Mouse (Mus musculus) heart, embryonic 12.5 days (tissue): ENCODE measurements around the gene Herpud1. TPM values are rescaled to one million over a fixed set of nuclear protein-coding genes. Genes with fewer than 3 reads are reported as not detected.

Experiments used
- ATAC-seq: fragments of 200-750 bp; cut with Nextera tagmentation; 2 replicates; pipeline ENCODE4 v1.8.0; 2017; ENCODE audit warnings: moderate TSS enrichment, moderate library complexity; ENCODE audit not compliant: insufficient number of reproducible peaks, low FRiP score
- H3K27ac ChIP-seq: fragments of 300-500 bp; sonication (generic); 2 replicates; pipeline ENCODE4 v1.5.1; 2016; ENCODE audit warnings: mild to moderate bottlenecking, moderate library complexity; ENCODE audit not compliant: poor library complexity, severe bottlenecking
- H3K27me3 ChIP-seq: fragments of 300-500 bp; sonication (generic); replicated peaks from 2 replicates; pipeline ENCODE4 v1.6.1; 2016; ENCODE audit warnings: mild to moderate bottlenecking, moderate library complexity
- H3K36me3 ChIP-seq: fragments of 300-500 bp; sonication (generic); 2 replicates; pipeline ENCODE4 v1.6.1; 2016; ENCODE audit warnings: mild to moderate bottlenecking, moderate library complexity
- H3K4me1 ChIP-seq: fragments of 300-500 bp; sonication (generic); replicated peaks from 2 replicates; pipeline ENCODE4 v1.6.1; 2016; ENCODE audit warnings: mild to moderate bottlenecking
- H3K4me2 ChIP-seq: fragments of 300-500 bp; sonication (generic); 2 replicates; pipeline ENCODE4 v1.6.1; 2016; ENCODE audit warnings: mild to moderate bottlenecking, moderate library complexity
- H3K4me3 ChIP-seq: fragments of 300-500 bp; sonication (generic); 2 replicates; pipeline ENCODE4 v1.5.1; 2016; ENCODE audit warnings: mild to moderate bottlenecking
- H3K9ac ChIP-seq: fragments of 300-500 bp; sonication (generic); 2 replicates; pipeline ENCODE4 v1.6.1; 2016; ENCODE audit warnings: mild to moderate bottlenecking, moderate library complexity
- H3K9me3 ChIP-seq: fragments of 300-500 bp; sonication (generic); replicated peaks from 2 replicates; pipeline ENCODE4 v1.6.1; 2016; ENCODE audit warnings: mild to moderate bottlenecking, moderate library complexity
- WGBS: fragments of 180-500 bp; shearing (Covaris S2); methylation state at CpG from one replicate; pipeline ENCODE4 v1.1.7; 2016; 5-methylcytosine and 5-hydroxymethylcytosine counted together
- polyA plus RNA-seq: library from polyadenylated mRNA; unstranded; fragments of >200 nt; fragmentation: Nextera tagmentation; extraction: Ambion mirVana; gene quantifications from 2 replicates; pipeline ENCODE4 v1.2.1, GENCODE M21; 2016

The Herpud1 gene
- polyA plus RNA-seq, 1 experiment from 2014 or later = 73.1 TPM

DNA sequence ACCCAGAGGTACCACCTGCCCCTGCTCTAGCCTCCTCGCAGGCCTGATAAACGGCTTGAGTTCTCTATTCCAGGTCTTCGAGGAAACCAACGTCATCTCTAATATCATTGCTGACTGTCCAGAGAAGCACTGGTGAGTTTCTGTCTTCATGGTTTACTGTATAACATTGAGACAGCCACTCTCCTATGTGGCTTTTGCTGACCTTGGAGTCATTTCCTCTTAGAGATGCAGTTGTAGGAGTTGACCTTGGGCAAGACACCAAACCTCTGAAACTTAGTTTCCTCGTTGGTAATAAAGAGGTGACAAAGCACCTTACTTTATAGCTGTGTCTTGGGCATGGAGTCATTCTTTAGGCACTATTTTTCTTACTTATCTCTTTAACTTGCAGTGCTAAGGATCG is 26.3 kb downstream of the Herpud1 start:
- Histone ChIP-seq H3K27ac (no peak overlapping the region), H3K4me2 (no peak overlapping the region), H3K4me3 (no peak overlapping the region), H3K9me3 (no peaks in the 10 kb centered on the region), H3K36me3 (no peaks in the 10 kb centered on the region), H3K9ac (no peak overlapping the region), H3K27me3 (no peaks in the 10 kb centered on the region), H3K4me1 (peaks cover 14% of the 10 kb centered on the region)
- no peak for ATAC-seq
- 82% methylated on average over 6 of the region's 6 CpGs for WGBS

DNA sequence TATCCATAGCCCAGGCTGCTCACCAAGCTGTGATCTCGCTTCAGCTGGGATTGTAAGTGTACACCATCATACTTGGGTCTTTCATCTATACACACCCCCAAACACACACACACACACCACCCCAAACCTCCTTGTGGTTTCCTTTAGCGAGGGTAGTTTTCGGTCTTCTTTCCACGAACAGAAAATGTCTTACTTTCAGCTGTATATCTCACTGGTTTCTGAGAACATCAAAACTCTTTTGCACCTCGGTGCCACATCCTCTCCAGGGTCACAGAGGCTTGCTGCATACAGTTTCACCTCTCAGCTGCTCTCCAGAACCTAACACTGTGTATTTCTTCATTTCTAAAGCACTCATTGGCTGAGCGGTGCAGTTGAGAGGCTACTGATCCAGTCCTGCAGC is 27.3 kb downstream of the Herpud1 start:
- Histone ChIP-seq H3K4me1 (peaks cover 9% of the 10 kb centered on the region), H3K27me3 (no peaks in the 10 kb centered on the region), H3K9me3 (no peaks in the 10 kb centered on the region), H3K27ac (no peak overlapping the region), H3K4me3 (no peak overlapping the region), H3K4me2 (no peak overlapping the region), H3K9ac (no peak overlapping the region), H3K36me3 (no peaks in the 10 kb centered on the region)
- WGBS = 82% methylated on average over 6 of the region's 6 CpGs
- ATAC-seq = no peak

DNA sequence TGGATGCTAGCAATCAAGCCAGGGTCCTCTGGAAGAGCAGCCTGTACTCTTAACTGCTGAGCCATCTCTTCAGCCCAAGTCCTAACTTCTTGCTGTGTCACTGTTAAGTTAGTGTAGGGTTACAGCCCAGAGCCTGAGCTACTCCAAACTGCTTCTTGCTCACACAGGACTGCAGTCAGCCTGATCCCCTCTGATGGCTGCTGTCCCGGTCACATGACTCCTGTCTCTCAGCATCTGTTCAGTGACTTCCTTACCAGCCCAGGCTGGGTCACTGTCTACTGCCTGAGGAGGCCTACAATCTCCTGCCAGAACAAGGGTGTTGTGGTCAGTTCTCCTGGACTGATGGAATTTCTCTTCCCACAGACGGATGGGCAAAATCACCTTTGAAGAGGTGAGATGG is 29.0 kb downstream of the Herpud1 start:
- H3K4me1 ChIP-seq = no peaks in the 10 kb centered on the region
- no peak overlapping the region for H3K4me2 ChIP-seq
- WGBS = 63% methylated on average over 2 of the region's 2 CpGs
- ATAC-seq = no peak
- H3K9me3 ChIP-seq = no peaks in the 10 kb centered on the region
- no peaks in the 10 kb centered on the region for H3K27me3 ChIP-seq
- H3K9ac ChIP-seq = no peak overlapping the region
- H3K27ac ChIP-seq = no peak overlapping the region
- no peak overlapping the region for H3K4me3 ChIP-seq
- no peaks in the 10 kb centered on the region for H3K36me3 ChIP-seq

DNA sequence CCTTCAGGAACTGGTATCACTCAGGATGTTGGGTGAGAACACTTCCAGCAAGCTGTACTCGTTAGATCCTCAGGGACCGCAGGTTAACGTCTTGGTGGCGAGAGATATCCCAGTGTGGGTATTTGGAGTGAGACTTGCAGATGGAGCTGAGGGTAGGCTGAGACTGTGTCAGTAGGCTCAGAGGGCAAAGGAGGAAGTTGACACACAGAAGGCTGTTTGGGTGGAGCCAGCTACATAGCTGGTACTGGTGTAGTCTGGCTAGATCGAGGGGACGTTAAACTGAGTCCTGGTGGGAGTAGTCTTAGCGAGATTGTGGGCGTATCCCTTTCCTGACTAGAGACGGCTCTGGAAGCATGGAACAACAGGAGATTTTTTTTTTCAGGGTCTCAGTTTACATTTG is 31.8 kb downstream of the Herpud1 start:
- Histone ChIP-seq H3K9ac (no peak overlapping the region), H3K4me2 (no peak overlapping the region), H3K27me3 (no peaks in the 10 kb centered on the region), H3K36me3 (no peaks in the 10 kb centered on the region), H3K27ac (no peak overlapping the region), H3K9me3 (no peaks in the 10 kb centered on the region), H3K4me1 (no peaks in the 10 kb centered on the region), H3K4me3 (no peak overlapping the region)
- ATAC-seq = no peak
- 66% methylated on average over 9 of the region's 9 CpGs for WGBS

DNA sequence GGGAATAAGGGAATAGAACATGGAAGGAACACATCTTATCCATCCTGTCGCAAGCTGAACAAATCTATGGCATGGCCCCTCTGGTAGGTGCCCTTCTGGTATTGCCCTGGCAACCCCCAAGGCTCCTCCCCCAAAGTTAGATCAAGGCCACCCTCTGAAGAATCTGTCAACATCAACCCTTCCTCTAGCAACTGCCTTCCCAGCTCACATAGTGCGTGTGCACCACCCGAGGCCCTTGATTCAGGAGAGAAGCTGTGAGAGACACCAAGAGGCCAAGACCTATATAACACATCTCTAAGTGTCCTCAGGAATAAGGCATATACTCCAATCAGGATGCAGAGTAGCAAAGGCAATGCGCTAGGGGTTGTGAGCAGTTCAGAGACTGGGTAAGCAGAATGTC is 36.0 kb downstream of the Herpud1 start:
- H3K27ac ChIP-seq = no peak overlapping the region
- H3K36me3 ChIP-seq = no peaks in the 10 kb centered on the region
- no peak overlapping the region for H3K4me2 ChIP-seq
- 85% methylated on average over 4 of the region's 4 CpGs for WGBS
- H3K9me3 ChIP-seq = no peaks in the 10 kb centered on the region
- no peak overlapping the region for H3K4me3 ChIP-seq
- no peak overlapping the region for H3K9ac ChIP-seq
- ATAC-seq = no peak
- H3K27me3 ChIP-seq = no peaks in the 10 kb centered on the region
- no peaks in the 10 kb centered on the region for H3K4me1 ChIP-seq

DNA sequence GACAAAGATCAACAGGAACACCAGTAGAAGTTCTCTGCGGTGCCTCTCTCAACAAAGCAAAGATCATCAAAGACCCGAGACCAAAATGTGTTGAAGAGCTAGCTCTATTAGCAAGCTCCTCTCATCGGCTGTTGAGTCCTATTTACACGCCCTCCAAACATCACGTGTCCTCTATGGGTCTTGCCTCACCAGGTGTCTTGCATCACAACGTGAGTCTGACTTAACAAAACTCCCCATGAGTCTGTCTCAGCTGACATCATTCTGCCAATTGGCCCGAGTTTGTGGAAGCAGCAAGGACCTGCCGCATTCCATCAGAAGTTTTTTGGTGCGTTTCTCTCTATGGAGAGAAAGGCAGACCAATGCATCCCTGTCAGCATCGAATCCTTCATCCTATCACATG is 41.7 kb downstream of the Herpud1 start:
- no peak overlapping the region for H3K27ac ChIP-seq
- peaks cover 14% of the 10 kb centered on the region for H3K27me3 ChIP-seq
- H3K36me3 ChIP-seq = no peaks in the 10 kb centered on the region
- ATAC-seq = no peak
- no peaks in the 10 kb centered on the region for H3K9me3 ChIP-seq
- H3K9ac ChIP-seq = no peak overlapping the region
- H3K4me1 ChIP-seq = no peaks in the 10 kb centered on the region
- H3K4me3 ChIP-seq = no peak overlapping the region
- no peak overlapping the region for H3K4me2 ChIP-seq
- 53% methylated on average over 10 of the region's 10 CpGs for WGBS

DNA sequence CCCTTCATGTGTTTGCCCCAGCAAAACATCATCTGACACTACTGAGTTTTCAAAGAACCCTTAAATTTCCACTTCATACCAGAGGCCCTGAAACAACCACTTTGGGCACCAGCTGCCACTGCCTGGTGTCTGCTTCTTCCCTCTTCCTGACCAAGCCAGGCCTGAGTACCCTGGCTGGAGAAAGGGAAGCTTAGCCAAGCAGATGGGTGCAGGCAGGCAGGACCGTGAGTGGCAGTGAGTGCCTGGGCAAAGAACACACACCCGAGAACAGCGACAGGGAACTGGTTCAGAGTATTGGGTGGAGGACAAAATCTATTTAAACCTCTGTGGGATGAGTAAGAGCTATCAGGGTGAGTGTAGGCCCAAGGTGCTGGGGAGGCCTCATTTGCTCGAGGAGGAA is 42.2 kb downstream of the Herpud1 start:
- H3K27me3 ChIP-seq = peaks cover 19% of the 10 kb centered on the region
- WGBS = 62% methylated on average over 4 of the region's 4 CpGs
- no peak for ATAC-seq

DNA sequence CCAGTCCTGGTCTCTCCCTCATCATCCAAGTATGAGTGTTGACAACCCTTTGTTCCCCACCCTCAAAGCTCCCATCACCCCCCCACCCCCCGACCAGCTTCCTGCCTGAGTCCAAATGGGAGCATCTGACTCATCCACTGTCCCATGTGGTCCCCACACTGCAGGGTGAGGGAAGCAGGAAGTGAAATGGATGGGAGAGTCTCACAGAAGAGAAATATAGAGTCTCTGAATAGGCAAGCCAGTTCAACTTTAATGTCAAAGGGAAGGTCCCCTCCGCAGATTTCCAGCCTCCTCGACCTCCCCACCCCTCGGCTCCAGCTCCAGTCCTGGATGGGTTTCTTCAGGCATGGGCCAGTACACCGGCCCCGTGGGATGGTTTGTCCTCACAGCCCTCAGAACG is 43.1 kb downstream of the Herpud1 start:
- Histone ChIP-seq H3K27me3 (peaks cover 25% of the 10 kb centered on the region), H3K4me2 (no peak overlapping the region), H3K4me3 (no peak overlapping the region), H3K4me1 (peaks cover 5% of the 10 kb centered on the region), H3K9ac (no peak overlapping the region), H3K9me3 (no peaks in the 10 kb centered on the region), H3K36me3 (no peaks in the 10 kb centered on the region), H3K27ac (no peak overlapping the region)
- no peak for ATAC-seq
- WGBS = 72% methylated on average over 7 of the region's 7 CpGs

More for the DNA sequence above, 42.2 kb downstream of the Herpud1 start:
- H3K4me3 ChIP-seq = no peak overlapping the region
- H3K4me2 ChIP-seq = no peak overlapping the region
- no peaks in the 10 kb centered on the region for H3K9me3 ChIP-seq
- no peaks in the 10 kb centered on the region; the same call in 1 of the 2 replicates for H3K4me1 ChIP-seq
- H3K36me3 ChIP-seq = no peaks in the 10 kb centered on the region
- no peak overlapping the region for H3K27ac ChIP-seq
- H3K9ac ChIP-seq = no peak overlapping the region

DNA sequence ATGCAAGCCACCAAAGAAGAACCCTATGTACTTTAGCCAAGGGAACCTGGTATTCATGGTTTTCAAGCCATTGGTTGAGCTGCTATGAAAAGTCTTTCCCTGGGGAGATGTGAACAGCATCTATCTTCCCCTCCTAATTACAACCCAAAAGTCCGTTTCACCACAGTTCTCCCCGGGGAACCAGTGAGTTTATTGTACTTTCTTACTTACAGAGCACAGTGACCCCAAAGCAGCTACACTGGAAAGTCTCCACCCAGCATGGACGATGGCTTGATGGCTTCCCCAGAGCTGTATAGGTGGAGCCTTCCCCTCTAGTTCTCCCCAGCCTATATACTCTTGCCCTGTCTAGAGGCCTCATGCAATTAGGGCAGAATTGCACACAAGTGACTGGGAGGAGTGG is 46.0 kb downstream of the Herpud1 start:
- ATAC-seq = no peak
- Histone ChIP-seq H3K36me3 (no peaks in the 10 kb centered on the region), H3K9ac (no peak overlapping the region), H3K9me3 (no peaks in the 10 kb centered on the region), H3K27ac (no peak overlapping the region), H3K27me3 (peaks cover 38% of the 10 kb centered on the region), H3K4me3 (no peak overlapping the region), H3K4me1 (peaks cover 5% of the 10 kb centered on the region), H3K4me2 (no peak overlapping the region)
- 65% methylated on average over 3 of the region's 3 CpGs for whole genome bisulfite sequencing

DNA sequence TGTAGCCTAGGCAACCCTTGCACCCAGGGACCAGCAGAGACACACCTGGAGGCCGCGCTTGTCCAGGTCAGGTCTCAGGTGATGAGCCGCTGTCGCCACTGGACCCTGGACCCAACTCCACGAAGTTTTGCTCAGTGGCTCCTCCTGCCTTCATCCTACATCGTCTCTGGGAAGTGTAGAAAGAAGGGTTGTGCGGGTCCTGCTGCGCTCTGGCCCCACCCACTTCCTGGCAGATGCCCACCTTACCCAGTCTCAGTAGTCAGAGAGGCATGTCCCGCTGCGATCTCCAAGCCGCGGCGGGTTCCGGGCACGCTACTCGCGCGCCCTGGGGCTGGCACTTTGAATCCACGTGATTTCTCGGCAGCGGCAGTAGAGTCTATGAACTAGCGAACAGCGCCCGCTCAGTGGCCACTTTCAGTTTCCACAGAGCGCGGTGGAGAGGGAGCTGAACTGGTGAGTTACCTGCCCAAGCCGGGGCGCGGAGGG is 47.8 kb downstream of the Herpud1 start, which contains the start of gene Nlrc5:
TSS of gene Nlrc5 (plus strand) at position 376 of the 486 bp plus-strand sequence.
- Histone ChIP-seq H3K27me3 (peaks cover 38% of the 10 kb centered on the region), H3K4me1 (peaks cover 5% of the 10 kb centered on the region), H3K36me3 (no peaks in the 10 kb centered on the region), H3K4me3 (peak within 1 kb of the TSS; percentile 56), H3K9me3 (no peaks in the 10 kb centered on the region), H3K9ac (peak within 1 kb of the TSS; percentile 68), H3K27ac (no peak within 1 kb of the TSS), H3K4me2 (peak within 1 kb of the TSS; percentile 95)
- ATAC-seq = no peak; the same call in 1 of the 2 replicates
- 2% methylated on average over 29 of the region's 29 CpGs for WGBS

DNA sequence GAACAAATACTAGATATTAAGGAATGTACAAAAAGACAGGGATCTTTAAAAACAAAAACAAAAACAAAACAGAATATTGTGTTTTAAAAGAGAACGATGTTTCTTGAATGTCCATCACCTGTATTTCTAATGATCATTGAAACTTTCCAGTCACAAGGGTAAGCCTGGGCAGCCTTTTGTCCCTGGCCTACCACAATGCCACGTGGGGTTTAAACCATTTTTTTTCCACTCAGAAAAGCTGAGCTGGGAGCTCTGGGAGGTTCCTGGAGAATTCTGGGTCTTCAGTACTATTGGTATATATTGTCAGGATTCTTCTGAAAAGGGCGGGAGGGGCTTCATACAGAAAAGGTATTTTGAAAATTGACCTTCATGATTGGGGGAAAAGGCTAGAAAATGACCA is 48.7 kb downstream of the Herpud1 start:
- Histone ChIP-seq H3K4me2 (no peak overlapping the region), H3K27ac (no peak overlapping the region), H3K36me3 (no peaks in the 10 kb centered on the region), H3K4me3 (no peak overlapping the region), H3K4me1 (peaks cover 5% of the 10 kb centered on the region), H3K9ac (no peak overlapping the region), H3K27me3 (peaks cover 38% of the 10 kb centered on the region), H3K9me3 (no peaks in the 10 kb centered on the region)
- 82% methylated on average over 3 of the region's 3 CpGs for WGBS
- ATAC-seq = no peak

DNA sequence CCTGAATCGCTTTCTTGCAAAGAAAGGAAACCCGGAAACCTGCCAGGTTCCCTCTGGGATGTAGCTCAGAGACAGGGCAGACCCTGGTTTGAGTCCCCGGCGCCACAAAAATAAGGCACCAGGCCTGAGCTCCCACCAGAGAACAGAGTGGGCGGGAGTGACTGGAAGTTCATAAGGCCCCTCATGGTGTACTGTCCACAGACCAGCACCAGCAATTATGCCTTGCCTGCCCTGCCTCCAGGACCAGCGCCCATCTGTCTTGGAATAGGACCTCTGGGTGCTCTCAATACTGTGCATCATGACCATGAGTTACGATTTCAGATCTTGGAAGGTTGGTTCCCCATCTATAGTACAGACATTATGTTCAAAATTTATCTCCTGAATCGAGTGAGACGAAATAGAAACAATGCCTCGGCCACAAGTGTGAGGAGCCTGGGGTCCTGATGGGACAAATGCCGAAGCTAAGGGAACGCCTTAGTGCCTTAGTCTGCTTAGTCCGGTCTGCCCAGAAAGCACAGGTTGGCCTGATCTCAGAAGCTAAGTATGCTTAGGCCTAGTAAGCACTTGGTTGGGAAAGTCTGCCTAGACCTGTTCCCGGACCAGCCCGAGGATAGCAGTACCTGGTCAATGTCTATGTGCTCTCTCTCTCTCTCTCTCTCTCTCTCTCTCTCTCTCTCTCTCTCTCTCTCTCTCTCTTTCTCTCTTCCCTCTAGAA is 49.3 kb downstream of the Herpud1 start:
- Histone ChIP-seq H3K9me3 (no peaks in the 10 kb centered on the region), H3K27me3 (peaks cover 38% of the 10 kb centered on the region), H3K4me1 (peaks cover 5% of the 10 kb centered on the region), H3K4me2 (no peak overlapping the region), H3K4me3 (no peak overlapping the region), H3K9ac (no peak overlapping the region), H3K36me3 (no peaks in the 10 kb centered on the region), H3K27ac (no peak overlapping the region)
- no peak for ATAC-seq
- WGBS = 84% methylated on average over 15 of the region's 15 CpGs
